Mouse (Mus musculus): Measurements from ENCODE around the gene Pcyt1b. TPM values are rescaled to one million over a fixed set of nuclear protein-coding genes. Genes with fewer than 3 reads are reported as not detected.

The Pcyt1b gene
- polyA plus RNA-seq (2012; rRNA removed): 1.2 and 1.8 TPM in 2 replicates

GRCm38 (mm10) chrX:93654218-93655002 lies at the start of gene Pcyt1b:
Gene Pcyt1b, plus strand, starts transcription at chrX:93654863.

GRCm38 (mm10) chrX:93631657-93632449 lies 22.8 kb upstream of the Pcyt1b start, which contains the start of gene Pola1:
Gene Pola1, minus strand, starts transcription at chrX:93632155.

Other genes with a start within 250 kb of the Pcyt1b start
- 0.32 and 0.39 TPM in 2 replicates for gene Pola1, start 22.7 kb upstream of the Pcyt1b start, polyA plus RNA-seq (2012; rRNA removed)
- gene Pdk3, start 177.3 kb downstream of the Pcyt1b start, polyA plus RNA-seq (2012; rRNA removed): 16.9 and 26.7 TPM in 2 replicates